Mouse (Mus musculus): ENCODE measurements at regions not wholly inside any gene's neighbourhood (a gene's known extent, or its start where the extent isn't known, plus 50 kb on each side); places are given as distances from the start of the nearest gene placed in this dataset.

DNA sequence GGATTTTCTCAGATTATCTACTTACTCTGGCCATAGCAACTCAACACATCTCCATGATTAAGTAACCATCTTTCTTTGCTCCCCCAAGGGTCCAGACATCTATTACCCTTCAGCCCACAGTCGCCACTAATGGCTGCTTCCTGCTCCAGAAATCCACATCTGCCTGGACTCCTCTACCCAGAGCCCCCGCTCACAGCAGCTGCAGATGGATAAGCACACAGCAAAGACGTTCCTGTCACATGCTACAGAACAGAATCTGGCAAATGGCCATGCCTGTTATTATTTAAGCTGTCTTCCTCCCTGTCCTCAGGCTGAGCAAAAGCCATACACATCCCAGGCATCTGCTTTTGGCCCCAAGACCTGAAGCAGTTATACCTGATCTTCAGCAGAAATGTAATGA, 173.8 kb upstream of the Kdm8 start:
- no peak for DNase-seq

DNA sequence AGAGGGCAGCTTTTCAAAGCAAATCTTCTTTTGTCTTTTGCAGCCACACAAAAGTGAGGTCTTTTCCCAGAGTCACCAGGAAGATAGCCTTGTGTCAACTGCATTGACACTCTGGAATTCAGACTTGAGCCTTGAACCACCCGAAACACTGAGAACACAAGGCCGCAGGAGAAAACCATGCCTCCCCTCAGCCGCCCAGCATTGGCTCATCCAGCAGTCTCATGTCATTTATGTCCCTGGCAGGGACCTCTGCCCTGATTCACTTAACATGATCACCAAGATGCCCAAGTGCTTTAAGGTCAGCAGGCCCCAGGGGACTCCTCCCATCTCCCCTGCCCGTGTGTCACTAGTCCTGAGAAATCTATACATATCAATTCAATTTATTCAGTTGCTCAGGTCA, 173.1 kb upstream of the Kdm8 start:
- DNase-seq = no peak

GRCm38 (mm10) chr7:125281371-125281770, 163.1 kb upstream of the Kdm8 start:
- DNase-seq = no peak

DNA sequence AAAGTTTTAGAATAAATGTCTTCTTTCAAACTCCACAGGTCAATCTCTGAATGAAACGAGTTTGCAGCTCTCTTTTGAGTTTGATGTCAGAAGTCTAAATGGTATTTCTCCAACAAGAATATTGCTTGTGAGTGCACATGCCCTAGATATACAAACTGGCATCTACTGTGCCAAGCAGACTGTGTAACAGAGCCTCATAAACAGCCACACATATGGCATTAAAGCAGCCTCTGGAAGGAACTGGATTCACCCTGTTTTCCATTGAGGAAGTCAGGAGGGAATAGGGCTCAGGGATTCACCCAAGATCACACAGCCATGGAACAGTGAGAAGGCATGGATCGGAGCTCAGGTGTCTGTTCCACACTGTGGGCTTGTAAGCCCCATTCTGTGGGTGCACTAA, 149.2 kb upstream of the Kdm8 start:
- DNase-seq = no peak

DNA sequence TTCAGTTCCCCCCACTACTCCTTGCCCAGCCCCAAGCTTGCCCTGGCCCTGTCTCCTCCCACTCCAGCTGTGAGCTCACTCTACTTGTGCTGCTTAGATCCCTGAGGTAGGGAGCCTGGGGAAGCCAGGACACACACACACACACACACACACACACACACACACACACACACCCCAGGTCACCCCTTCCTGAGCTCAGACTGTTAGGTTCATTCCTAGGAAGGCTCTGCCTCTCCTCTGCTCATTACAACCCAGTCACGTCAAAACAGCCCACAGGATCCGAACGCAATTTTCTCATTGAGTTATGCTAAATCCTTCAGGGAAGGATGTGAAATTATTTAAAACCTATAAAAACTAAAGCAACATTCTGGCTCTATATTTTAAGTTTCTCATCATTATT, 136.0 kb upstream of the Kdm8 start:
- DNase-seq = no peak

DNA sequence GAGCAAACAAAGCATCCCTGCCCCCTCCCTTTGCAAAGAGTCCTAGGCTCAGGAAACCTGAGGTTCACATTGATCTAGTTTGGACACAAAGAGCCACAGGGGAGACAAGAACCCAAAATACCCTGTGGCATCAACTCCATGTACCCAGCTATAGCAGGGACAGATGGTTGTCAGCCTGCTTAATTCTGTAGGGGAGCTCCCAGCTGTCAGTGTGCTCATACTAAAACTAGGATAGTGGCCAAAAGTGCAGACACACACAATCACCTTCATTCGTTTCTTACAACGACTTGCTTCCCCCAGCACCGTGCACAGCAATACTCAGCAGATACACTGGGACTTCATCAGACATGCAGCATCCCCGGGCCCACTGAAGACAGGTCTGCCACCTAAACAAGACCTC, 133.5 kb upstream of the Kdm8 start:
- no peak for DNase-seq

GRCm38 (mm10) chr7:125313604-125314003, 130.9 kb upstream of the Kdm8 start:
- no peak for DNase-seq

DNA sequence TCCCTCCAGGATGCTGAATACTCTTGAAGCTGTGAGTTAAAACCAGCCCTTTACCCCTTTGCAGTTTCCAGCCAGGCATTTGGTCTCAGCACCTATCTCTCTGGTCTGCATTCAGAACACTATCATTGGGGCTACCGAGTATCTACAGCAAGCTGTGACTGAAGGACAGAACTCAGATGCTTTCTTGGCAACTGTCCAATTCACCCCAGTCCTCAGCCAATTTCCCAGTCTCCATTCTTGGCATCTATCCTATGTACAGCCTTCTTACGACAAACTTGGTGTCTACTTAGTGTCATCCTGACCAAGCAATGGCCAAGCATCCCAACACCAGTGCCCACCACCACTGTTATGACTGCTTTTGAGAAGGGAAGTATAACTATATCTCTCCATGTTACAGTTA, 109.7 kb upstream of the Kdm8 start:
- no peak for DNase-seq

DNA sequence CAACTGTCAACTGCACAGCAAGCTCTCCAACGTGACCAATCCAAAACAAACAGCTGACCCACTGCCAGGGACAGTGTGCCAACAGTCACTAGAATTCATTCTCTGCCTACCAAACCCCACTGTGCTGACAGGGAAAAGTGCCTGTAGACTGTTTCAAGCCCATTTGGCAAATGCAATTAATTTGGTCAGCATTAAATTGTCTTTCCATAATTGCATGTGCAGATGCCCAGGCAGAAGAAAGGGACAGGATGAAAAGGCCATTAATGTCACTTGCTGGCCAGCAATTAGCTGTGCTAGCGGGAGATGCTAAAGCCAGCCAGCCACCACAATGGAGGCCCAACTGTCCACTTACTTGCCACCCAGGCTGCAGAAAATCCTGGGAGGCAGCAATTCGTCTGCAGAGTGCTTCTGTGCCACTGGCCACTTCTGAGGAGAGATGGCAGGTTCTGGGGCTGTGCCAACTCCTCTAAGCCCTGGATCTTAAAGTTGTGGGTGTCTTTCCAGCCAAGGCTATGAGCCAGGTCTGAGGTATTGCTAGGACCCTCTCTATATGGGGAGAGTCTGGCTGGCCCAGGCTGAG, 108.8 kb upstream of the Kdm8 start:
- peak; percentile 4 to 11 for DNase-seq

DNA sequence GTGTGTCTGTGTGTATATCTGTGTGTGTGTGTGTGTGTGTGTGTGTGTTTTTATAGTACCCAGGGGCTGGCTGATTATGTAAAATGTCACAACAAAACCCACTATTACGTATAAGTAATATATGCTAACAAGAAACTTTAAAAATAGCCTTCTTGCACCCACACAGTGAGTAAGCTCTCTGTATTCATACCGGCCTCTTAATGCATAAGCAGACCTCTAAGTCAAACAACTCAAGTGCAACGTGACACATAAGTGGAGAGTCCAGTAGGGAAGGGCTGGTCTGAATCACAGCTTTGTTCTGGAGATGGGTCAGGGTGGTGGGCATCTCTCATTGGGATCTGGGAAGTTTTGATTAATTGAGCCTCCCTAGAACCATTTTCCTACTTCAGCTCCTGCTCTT, 107.7 kb upstream of the Kdm8 start:
- peak in 1 of 2 experiments; percentile 8 for DNase-seq

GRCm38 (mm10) chr7:125338177-125338751, 106.2 kb upstream of the Kdm8 start:
- no peak for DNase-seq

DNA sequence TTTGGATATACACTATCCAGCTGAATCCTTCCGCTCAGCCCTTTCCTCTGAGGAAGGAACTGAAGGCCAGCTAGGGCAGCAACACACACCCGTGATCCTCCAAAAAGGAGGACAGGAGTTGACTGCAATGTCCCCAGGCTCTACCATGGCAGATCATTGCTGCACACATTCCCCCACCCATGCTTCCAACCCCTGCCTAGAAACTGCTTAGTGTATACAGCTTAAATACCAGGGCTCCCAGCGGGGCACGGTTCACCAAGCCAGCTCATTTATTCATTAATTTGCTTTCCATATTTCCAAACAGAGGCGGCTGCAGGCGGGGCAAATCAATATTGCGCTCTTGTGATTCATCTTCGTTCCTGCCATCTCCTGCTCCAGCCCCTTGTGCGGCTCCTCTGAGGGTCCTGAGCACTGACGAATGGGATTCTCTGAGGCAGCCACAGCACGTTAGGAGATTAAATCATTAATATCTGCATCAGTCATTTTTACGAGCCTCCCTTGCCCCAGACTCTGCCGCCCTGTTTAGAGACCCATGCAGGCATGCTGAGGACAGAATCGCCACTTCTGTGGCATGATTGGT, 104.1 kb upstream of the Kdm8 start:
- DNase-seq = no peak

DNA sequence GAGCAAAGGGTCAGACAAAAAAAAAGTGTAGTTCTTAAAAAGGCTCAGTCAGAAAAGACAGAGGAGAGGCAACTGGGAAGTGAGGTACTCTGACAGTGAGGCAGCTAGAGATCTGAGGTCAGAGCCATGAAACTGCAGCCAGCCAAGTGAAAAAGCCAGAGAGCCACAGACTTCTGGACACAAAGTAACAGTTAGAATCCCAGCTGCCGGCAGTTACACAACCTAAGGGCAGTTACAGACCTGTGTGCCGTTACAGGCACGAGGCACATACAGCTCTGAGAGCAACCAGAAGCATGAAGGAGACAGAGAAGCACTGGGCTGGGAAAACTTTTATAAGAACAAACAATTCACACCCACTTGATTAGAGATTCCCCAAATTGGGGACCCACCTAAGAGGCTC, 94.9 kb upstream of the Kdm8 start:
- DNase-seq = no peak

DNA sequence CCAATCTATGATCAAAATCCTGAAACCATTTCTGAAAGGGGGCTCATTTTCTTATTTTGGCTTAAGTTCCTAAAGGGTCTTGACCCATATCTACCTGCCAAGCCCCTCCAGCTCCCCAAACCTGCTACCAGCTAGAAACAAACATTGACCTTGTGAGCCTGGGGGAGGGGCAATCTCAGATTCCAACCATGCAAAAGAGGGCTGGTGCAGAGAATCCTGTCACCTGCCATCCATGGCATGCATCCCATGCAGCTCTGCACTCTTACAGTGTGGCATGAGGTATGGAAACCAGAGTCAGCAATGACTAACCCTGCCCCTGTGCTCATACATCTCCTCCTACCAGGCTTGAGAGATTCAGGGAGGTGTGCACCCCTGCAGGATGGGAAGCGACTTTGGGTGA, 90.3 kb upstream of the Kdm8 start:
- DNase-seq = no peak

- DNase-seq = no peak
Observed at GRCm38 (mm10) chr7:125354956-125355355, 89.5 kb upstream of the Kdm8 start.

DNA sequence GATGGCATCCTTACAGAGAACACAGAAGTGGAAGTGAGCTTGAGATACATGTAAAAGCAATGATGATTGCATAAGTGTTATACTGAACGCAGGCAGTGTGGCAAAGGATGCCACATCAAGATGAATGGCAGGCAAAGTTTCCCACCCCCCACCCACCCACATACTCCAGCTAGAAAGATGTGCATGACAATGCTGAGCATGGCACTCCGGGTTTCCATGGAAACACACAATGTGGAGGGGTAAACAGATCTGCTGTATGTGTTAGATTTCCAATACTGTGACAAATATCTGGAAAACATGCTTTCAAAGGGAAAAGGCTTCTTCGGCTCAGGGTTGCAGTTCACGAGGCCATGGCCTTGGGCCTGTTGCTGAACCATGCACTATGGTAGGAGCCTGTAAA, 86.5 kb upstream of the Kdm8 start:
- DNase-seq = no peak

GRCm38 (mm10) chr7:125383021-125383420, 61.5 kb upstream of the Kdm8 start:
- no peak for DNase-seq

DNA sequence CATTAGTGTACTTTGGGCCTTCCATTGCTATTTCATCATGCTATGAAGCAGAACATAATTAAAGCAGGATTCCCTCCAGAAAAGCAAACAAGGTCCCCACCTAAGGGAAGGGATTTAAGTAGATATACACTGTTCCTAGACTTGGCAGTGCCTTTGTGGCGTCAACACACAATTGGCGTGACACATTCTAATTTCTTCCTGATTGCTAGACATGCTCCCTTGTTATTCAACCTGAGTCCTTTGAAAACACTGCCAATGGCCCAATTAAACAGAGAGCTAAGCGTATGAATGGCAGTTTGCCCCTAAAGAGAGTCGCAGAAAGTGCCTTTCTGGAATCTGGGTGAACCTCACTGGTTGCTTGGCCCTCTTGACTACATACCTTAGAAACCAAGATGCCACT, 60.3 kb upstream of the Kdm8 start:
- no peak for DNase-seq

- peak; percentile 18 to 19 for DNase-seq
Observed at GRCm38 (mm10) chr7:125392536-125392935, 51.9 kb upstream of the Kdm8 start.

- no peak for DNase-seq
Observed at GRCm38 (mm10) chr7:125393228-125393627, 51.2 kb upstream of the Kdm8 start.

- DNase-seq = peak; percentile 88 to 91
Observed at GRCm38 (mm10) chr7:125393654-125394346, 50.7 kb upstream of the Kdm8 start.
